Mouse (Mus musculus) limb, embryonic 10.5 days (tissue): ENCODE results near the gene Hfe2. TPM values are rescaled to one million over a fixed set of nuclear protein-coding genes. Genes with fewer than 3 reads are reported as not detected.

Experiments used
- polyA plus RNA-seq: library from polyadenylated mRNA; unstranded; fragments of >200 nt; fragmentation: Nextera tagmentation; extraction: Ambion mirVana; gene quantifications from 2 replicates; pipeline ENCODE4 v1.2.1, GENCODE M21; 2016

Hfe2 gene
- polyA plus RNA-seq, 1 experiment from 2014 or later, result 0.84 TPM

Other genes starting within 250 kb of the Hfe2 start
- gene Fcgr1, start 231.2 kb upstream of the Hfe2 start, polyA plus RNA-seq, result 0.60 and 0.85 TPM in 2 replicates
- 0.14 TPM in 1 of 2 replicates, not detected in the other for gene BC107364, start 72.9 kb upstream of the Hfe2 start, polyA plus RNA-seq
- gene Txnip, start 32.8 kb downstream of the Hfe2 start, polyA plus RNA-seq, result 28.5 and 43.4 TPM in 2 replicates
- gene Gm16253, start 51.8 kb downstream of the Hfe2 start, polyA plus RNA-seq, result 0.60 and 2.0 TPM in 2 replicates
- gene Polr3gl, start 69.0 kb downstream of the Hfe2 start, polyA plus RNA-seq, result 27.2 and 42.1 TPM in 2 replicates
- gene Ankrd34a, start 71.5 kb downstream of the Hfe2 start, polyA plus RNA-seq, result 0.73 and 0.96 TPM in 2 replicates
- 3.6 and 4.5 TPM in 2 replicates for gene Lix1l, start 76.0 kb downstream of the Hfe2 start, polyA plus RNA-seq
- gene Rbm8a, start 104.8 kb downstream of the Hfe2 start, polyA plus RNA-seq, result 224 and 228 TPM in 2 replicates
- gene Pex11b, start 110.2 kb downstream of the Hfe2 start, polyA plus RNA-seq, result 40.9 and 44.6 TPM in 2 replicates
- gene Gm42957, start 110.3 kb downstream of the Hfe2 start, polyA plus RNA-seq, result 0.08 and 0.14 TPM in 2 replicates
- gene Itga10, start 120.4 kb downstream of the Hfe2 start, polyA plus RNA-seq, result 0.58 and 0.80 TPM in 2 replicates
- 0.09 and 0.10 TPM in 2 replicates for gene Ankrd35, start 145.0 kb downstream of the Hfe2 start, polyA plus RNA-seq
- gene Pias3, start 171.2 kb downstream of the Hfe2 start, polyA plus RNA-seq, result 36.4 and 58.3 TPM in 2 replicates
- 9.1 and 9.6 TPM in 2 replicates for gene Nudt17, start 183.4 kb downstream of the Hfe2 start, polyA plus RNA-seq
- gene Polr3c, start 202.5 kb downstream of the Hfe2 start, polyA plus RNA-seq, result 50.2 and 51.4 TPM in 2 replicates
- 64.3 and 69.8 TPM in 2 replicates for gene Rnf115, start 202.5 kb downstream of the Hfe2 start, polyA plus RNA-seq